Mouse (Mus musculus): ENCODE measurements at regions not wholly inside any gene's neighbourhood (a gene's known extent, or its start where the extent isn't known, plus 50 kb on each side); places are given as distances from the start of the nearest gene placed in this dataset.

DNA sequence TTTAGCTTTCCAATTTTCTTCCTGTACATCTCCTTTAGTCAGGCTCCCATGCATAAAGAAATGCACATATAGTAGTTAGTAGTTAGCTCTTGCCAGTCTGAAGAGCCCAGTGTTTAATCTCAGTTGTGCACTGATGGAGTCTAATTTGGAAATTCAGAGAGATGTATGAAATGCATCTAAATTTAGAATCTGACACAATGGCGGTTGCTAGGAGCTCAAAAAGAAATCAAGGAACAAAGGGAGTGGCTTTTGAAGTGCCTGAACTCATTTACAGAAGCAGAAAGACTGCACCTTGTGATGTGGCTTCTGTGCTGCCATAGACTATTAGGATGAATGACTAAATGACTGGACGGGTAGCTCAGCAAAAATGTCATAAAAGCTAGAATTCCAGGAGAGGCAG is 916.3 kb downstream of the Rps29 start:
- 51% methylated on average over 2 of the region's 2 CpGs for WGBS
- no peak for TF ChIP-seq CTCF (IDR thresholded peaks at IDR 0.05; ENCODE audit: low read depth)
- ATAC-seq (replicated peaks; ENCODE audit: low FRiP score, low read depth) = no peak
- H3K27ac ChIP-seq = no peak overlapping the region
- no peaks in the 10 kb centered on the region for H3K36me3 ChIP-seq (ENCODE audit: insufficient read depth, low read length)
- H3K27me3 ChIP-seq (ENCODE audit: insufficient read depth, low read length) = no peaks in the 10 kb centered on the region
- no peaks in the 10 kb centered on the region for H3K4me1 ChIP-seq (replicated peaks; ENCODE audit: insufficient read depth, low read length)
- H3K9me3 ChIP-seq (replicated peaks; ENCODE audit: low read length) = no peaks in the 10 kb centered on the region
- no peak for DNase-seq (ENCODE audit: low spot score)
- no peak overlapping the region for H3K4me2 ChIP-seq (ENCODE audit: low read length)
- no peak overlapping the region for H3K9ac ChIP-seq (ENCODE audit: low read depth, low read length)
- no peak overlapping the region for H3K4me3 ChIP-seq (replicated peaks; ENCODE audit: low read depth, low read length)

- Histone ChIP-seq H3K36me3 (ENCODE audit: insufficient read depth, low read length) (no peaks in the 10 kb centered on the region), H3K27ac (no peak overlapping the region), H3K27me3 (ENCODE audit: insufficient read depth, low read length) (no peaks in the 10 kb centered on the region), H3K4me2 (ENCODE audit: low read length) (no peak overlapping the region), H3K4me1 (replicated peaks; ENCODE audit: insufficient read depth, low read length) (no peaks in the 10 kb centered on the region), H3K4me3 (replicated peaks; ENCODE audit: low read depth, low read length) (no peak overlapping the region), H3K9ac (ENCODE audit: low read depth, low read length) (no peak overlapping the region), H3K9me3 (replicated peaks; ENCODE audit: low read length) (no peaks in the 10 kb centered on the region)
- WGBS = 52% methylated on average over 3 of the region's 3 CpGs
- no peak for TF ChIP-seq CTCF (IDR thresholded peaks at IDR 0.05; ENCODE audit: low read depth)
- ATAC-seq (replicated peaks; ENCODE audit: low FRiP score, low read depth) (no peak), DNase-seq (ENCODE audit: low spot score) (no peak)
These were observed 927.2 kb downstream of the Rps29 start for GRCm38 (mm10) chr12:68231803-68232202.

GRCm38 (mm10) chr12:68217091-68217490 is 941.9 kb downstream of the Rps29 start:
- Histone ChIP-seq H3K9me3 (replicated peaks; ENCODE audit: low read length) (no peaks in the 10 kb centered on the region), H3K4me3 (replicated peaks; ENCODE audit: low read depth, low read length) (no peak overlapping the region), H3K36me3 (ENCODE audit: insufficient read depth, low read length) (no peaks in the 10 kb centered on the region), H3K4me1 (replicated peaks; ENCODE audit: insufficient read depth, low read length) (no peaks in the 10 kb centered on the region), H3K4me2 (ENCODE audit: low read length) (no peak overlapping the region), H3K9ac (ENCODE audit: low read depth, low read length) (no peak overlapping the region), H3K27me3 (ENCODE audit: insufficient read depth, low read length) (no peaks in the 10 kb centered on the region), H3K27ac (no peak overlapping the region)
- ATAC-seq (replicated peaks; ENCODE audit: low FRiP score, low read depth) (no peak), DNase-seq (ENCODE audit: low spot score) (no peak)
- TF ChIP-seq CTCF (IDR thresholded peaks at IDR 0.05; ENCODE audit: low read depth) = no peak
- 77% methylated on average over 4 of the region's 4 CpGs for WGBS

DNA sequence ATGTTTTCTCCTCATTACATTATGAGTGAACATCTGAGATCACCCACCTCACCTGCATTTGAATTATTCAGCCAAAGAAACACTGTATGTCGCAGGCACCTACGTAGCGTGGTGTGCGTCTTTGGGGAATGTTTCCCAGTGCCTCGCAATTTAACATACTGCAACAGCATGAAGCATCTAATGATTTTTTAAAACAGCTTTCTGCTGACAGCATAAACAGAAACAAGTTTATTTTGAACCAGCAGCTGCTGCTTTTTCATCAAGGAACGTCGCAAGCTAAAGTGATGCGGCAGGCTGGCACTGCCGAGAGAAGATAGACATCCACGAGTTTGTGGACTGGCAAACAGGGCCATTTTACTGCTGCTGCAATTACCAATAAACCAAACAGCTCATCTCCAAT is 950.7 kb downstream of the Rps29 start:
- WGBS = 93% methylated on average over 10 of the region's 10 CpGs
- Histone ChIP-seq H3K9ac (ENCODE audit: low read depth, low read length) (no peak overlapping the region), H3K27me3 (ENCODE audit: insufficient read depth, low read length) (no peaks in the 10 kb centered on the region), H3K36me3 (ENCODE audit: insufficient read depth, low read length) (no peaks in the 10 kb centered on the region), H3K4me1 (replicated peaks; ENCODE audit: insufficient read depth, low read length) (no peaks in the 10 kb centered on the region), H3K9me3 (replicated peaks; ENCODE audit: low read length) (no peaks in the 10 kb centered on the region), H3K4me3 (replicated peaks; ENCODE audit: low read depth, low read length) (no peak overlapping the region), H3K27ac (no peak overlapping the region), H3K4me2 (ENCODE audit: low read length) (no peak overlapping the region)
- no peak for ATAC-seq (replicated peaks; ENCODE audit: low FRiP score, low read depth)
- no peak for DNase-seq (ENCODE audit: low spot score)
- TF ChIP-seq CTCF (IDR thresholded peaks at IDR 0.05; ENCODE audit: low read depth) = no peak

- H3K27me3 ChIP-seq (ENCODE audit: insufficient read depth, low read length) = no peaks in the 10 kb centered on the region
- DNase-seq (ENCODE audit: low spot score) = no peak
- WGBS = 80% methylated on average over 1 of the region's 1 CpGs
These were observed 961.5 kb upstream of the Mdga2 start for GRCm38 (mm10) chr12:68183858-68184257.

DNA sequence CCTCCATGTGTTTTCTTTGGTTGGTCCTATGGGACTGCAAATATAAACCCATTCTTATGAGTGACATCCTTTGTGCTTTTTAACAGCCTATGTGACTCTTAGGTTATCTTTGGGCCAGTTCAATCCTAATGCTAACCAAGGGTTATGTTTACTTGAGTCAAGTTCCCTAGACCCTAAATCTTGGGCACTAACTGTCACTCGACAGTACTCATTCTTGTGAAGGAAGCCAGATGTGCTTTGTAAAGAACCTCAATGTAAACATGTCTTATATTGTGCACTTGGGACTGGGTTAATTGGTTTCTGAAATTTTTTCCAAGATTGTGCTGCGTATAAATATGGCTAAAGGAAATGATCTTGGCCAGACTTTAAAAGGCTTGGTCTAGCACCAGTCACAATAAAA is 939.0 kb upstream of the Mdga2 start:
- H3K4me2 ChIP-seq (ENCODE audit: low read length) = no peak overlapping the region
- DNase-seq (ENCODE audit: low spot score) = peak; percentile 76
- no peaks in the 10 kb centered on the region for H3K36me3 ChIP-seq (ENCODE audit: insufficient read depth, low read length)
- no peaks in the 10 kb centered on the region for H3K9me3 ChIP-seq (replicated peaks; ENCODE audit: low read length)
- TF ChIP-seq CTCF (IDR thresholded peaks at IDR 0.05; ENCODE audit: low read depth) = no peak
- H3K27ac ChIP-seq = no peak overlapping the region
- H3K9ac ChIP-seq (ENCODE audit: low read depth, low read length) = no peak overlapping the region
- no peak for ATAC-seq (replicated peaks; ENCODE audit: low FRiP score, low read depth)
- no peak overlapping the region for H3K4me3 ChIP-seq (replicated peaks; ENCODE audit: low read depth, low read length)
- WGBS = 27% methylated on average over 2 of the region's 2 CpGs
- no peaks in the 10 kb centered on the region for H3K27me3 ChIP-seq (ENCODE audit: insufficient read depth, low read length)
- no peaks in the 10 kb centered on the region for H3K4me1 ChIP-seq (replicated peaks; ENCODE audit: insufficient read depth, low read length)

More at GRCm38 (mm10) chr12:68183858-68184257, 961.5 kb upstream of the Mdga2 start:
- Histone ChIP-seq H3K4me1 (replicated peaks; ENCODE audit: insufficient read depth, low read length) (no peaks in the 10 kb centered on the region), H3K4me2 (ENCODE audit: low read length) (no peak overlapping the region), H3K4me3 (replicated peaks; ENCODE audit: low read depth, low read length) (no peak overlapping the region), H3K36me3 (ENCODE audit: insufficient read depth, low read length) (no peaks in the 10 kb centered on the region), H3K9ac (ENCODE audit: low read depth, low read length) (no peak overlapping the region), H3K9me3 (replicated peaks; ENCODE audit: low read length) (no peaks in the 10 kb centered on the region), H3K27ac (no peak overlapping the region)
- ATAC-seq (replicated peaks; ENCODE audit: low FRiP score, low read depth) = no peak
- TF ChIP-seq CTCF (IDR thresholded peaks at IDR 0.05; ENCODE audit: low read depth) = no peak

DNA sequence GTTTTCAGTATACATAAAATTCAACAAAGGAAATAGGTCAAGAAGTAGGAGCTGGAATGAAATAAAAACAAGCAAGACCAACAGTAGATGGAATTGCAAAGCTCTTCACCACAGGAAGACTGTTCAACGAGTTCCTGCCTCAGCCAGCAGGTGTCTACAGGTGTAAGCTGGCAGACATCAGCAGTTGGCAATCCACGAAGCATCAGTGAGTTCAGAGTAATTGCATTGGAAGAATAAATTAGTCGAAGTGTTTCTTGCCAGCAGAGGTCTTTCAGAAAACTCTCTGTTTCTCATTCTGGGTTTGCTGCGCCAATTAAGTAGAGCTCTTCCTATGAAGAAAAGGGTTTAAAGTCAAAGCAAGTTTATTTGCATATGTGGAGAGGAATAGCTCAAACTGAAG is 925.7 kb upstream of the Mdga2 start:
- Histone ChIP-seq H3K36me3 (ENCODE audit: insufficient read depth, low read length) (no peaks in the 10 kb centered on the region), H3K9ac (ENCODE audit: low read depth, low read length) (no peak overlapping the region), H3K4me2 (ENCODE audit: low read length) (no peak overlapping the region), H3K27ac (no peak overlapping the region), H3K27me3 (ENCODE audit: insufficient read depth, low read length) (no peaks in the 10 kb centered on the region), H3K9me3 (replicated peaks; ENCODE audit: low read length) (no peaks in the 10 kb centered on the region), H3K4me3 (replicated peaks; ENCODE audit: low read depth, low read length) (no peak overlapping the region), H3K4me1 (replicated peaks; ENCODE audit: insufficient read depth, low read length) (no peaks in the 10 kb centered on the region)
- 49% methylated on average over 4 of the region's 4 CpGs for WGBS
- peak; percentile 48; the same call in 1 of the 2 replicates for TF ChIP-seq CTCF (IDR thresholded peaks at IDR 0.05; ENCODE audit: low read depth)
- ATAC-seq (replicated peaks; ENCODE audit: low FRiP score, low read depth) = no peak
- no peak for DNase-seq (ENCODE audit: low spot score)
